Mouse (Mus musculus): Measurements from ENCODE around the gene Tns1. TPM values are rescaled to one million over a fixed set of nuclear protein-coding genes. Genes with fewer than 3 reads are reported as not detected.

The Tns1 gene
- total and polyA plus RNA-seq, 3 experiments: 0.40 to 3.6 (median 0.89) TPM

DNA sequence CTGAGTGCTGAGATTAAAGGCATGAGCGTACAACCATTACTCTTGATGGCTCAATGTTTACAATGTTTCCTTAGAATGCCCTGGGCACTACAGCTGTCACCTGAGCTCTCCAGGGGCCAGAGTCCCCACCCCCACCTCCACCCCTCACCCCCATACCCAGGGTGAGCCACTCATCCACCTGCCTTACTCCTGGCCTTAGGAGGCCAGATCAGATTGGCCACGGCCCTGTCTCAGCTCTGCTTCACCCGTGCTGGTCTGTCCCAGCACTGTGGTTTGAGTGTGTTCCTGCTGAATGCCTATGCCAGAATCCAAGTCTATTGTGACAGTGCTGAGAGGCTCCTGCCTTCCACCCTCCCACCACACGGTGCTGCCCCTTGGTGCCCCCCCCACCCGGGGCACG lies 50.5 kb downstream of the Tns1 start:
- peaks cover 5 to 25% of the 10 kb centered on the region in 2 experiments; a peak in 3 of 4 replicates for H3K4me1 ChIP-seq (ENCODE audit: control insufficient read depth in 1 of 2, insufficient read depth in 2 of 2)
- no peak for DNase-seq (ENCODE audit: extremely low read depth)
- no peak overlapping the region for H3K4me3 ChIP-seq (replicated peaks in 1 of 3; ENCODE audit: low read depth in 2 of 3, low read length in 2 of 3, poor library complexity in 1 of 3)
- H3K9me3 ChIP-seq (replicated peaks; ENCODE audit: low read length): no peaks in the 10 kb centered on the region
- TF ChIP-seq GABPA (IDR thresholded peaks at IDR 0.05; ENCODE audit: insufficient replicate concordance, low read depth, low read length) (no peak), ZKSCAN1 (IDR thresholded peaks at IDR 0.05; ENCODE audit: borderline replicate concordance, low read depth, low read length) (no peak), CTCF (conservative IDR thresholded peaks at IDR 0.05 in 1 of 2, IDR thresholded peaks at IDR 0.05 in 1 of 2; ENCODE audit: low read depth in 2 of 2, low read length in 2 of 2) (no peak), CHD2 (IDR thresholded peaks at IDR 0.05; ENCODE audit: low read length) (no peak), TCF12 (IDR thresholded peaks at IDR 0.05; ENCODE audit: low read depth, low read length) (no peak), ZNF384 (IDR thresholded peaks at IDR 0.05; ENCODE audit: low read depth, low read length) (no peak), MXI1 (IDR thresholded peaks at IDR 0.05; ENCODE audit: low read depth, low read length) (no peak), NELFE (IDR thresholded peaks at IDR 0.05; ENCODE audit: low read depth, low read length) (no peak), UBTF (IDR thresholded peaks at IDR 0.05; ENCODE audit: low read depth, low read length) (no peak), BHLHE40 (IDR thresholded peaks at IDR 0.05; ENCODE audit: low read depth, low read length) (no peak), POLR2AphosphoS2 (IDR thresholded peaks at IDR 0.05; ENCODE audit: low read depth, low read length) (no peak), EP300 (IDR thresholded peaks at IDR 0.05; ENCODE audit: low read length) (no peak), PAX5 (IDR thresholded peaks at IDR 0.05; ENCODE audit: low read length) (no peak), ETS1 (conservative IDR thresholded peaks at IDR 0.05; ENCODE audit: low read depth, low read length) (no peak), MAFK (IDR thresholded peaks at IDR 0.05; ENCODE audit: insufficient replicate concordance, low read length) (no peak), ZMIZ1 (IDR thresholded peaks at IDR 0.05; ENCODE audit: low read depth, low read length) (no peak), MEF2A (IDR thresholded peaks at IDR 0.05; ENCODE audit: borderline replicate concordance, low read depth, low read length) (no peak), MAX (IDR thresholded peaks at IDR 0.05; ENCODE audit: low read length) (no peak), TBP (conservative IDR thresholded peaks at IDR 0.05; ENCODE audit: low read depth, low read length) (no peak), E2F4 (IDR thresholded peaks at IDR 0.05; ENCODE audit: insufficient replicate concordance, low read depth, low read length) (no peak)
- dilution Hi-C loops (cut with MboI; ENCODE audit: extremely low pct_ligation_motif_present, extremely low pct_unique_long_range_greater_than_20kb, low sequenced_read_pairs): no loop called here
- in situ Hi-C loops (cut with MboI; ENCODE audit: low pct_ligation_motif_present, low pct_unique_long_range_greater_than_20kb, low sequenced_read_pairs): loop anchor here (10.0 kb wide), 1 partner anchor 79 kb away; no protein-coding TSS in a partner anchor
- no peak overlapping the region for H3K9ac ChIP-seq (ENCODE audit: insufficient read depth, low read depth)
- H3K36me3 ChIP-seq (replicated peaks in 1 of 2; ENCODE audit: control insufficient read depth in 1 of 2, insufficient read depth in 1 of 2, low read length in 1 of 2): no peaks in the 10 kb centered on the region
- no peak overlapping the region for H3K27ac ChIP-seq (ENCODE audit: insufficient read depth, low read depth)
- H3K27me3 ChIP-seq (replicated peaks): peaks cover 4% of the 10 kb centered on the region
- no peaks in the 10 kb centered on the region for H3K79me2 ChIP-seq (replicated peaks; ENCODE audit: control insufficient read depth, extremely low read depth, insufficient read depth, poor library complexity, severe bottlenecking)
- no peak overlapping the region for H3K4me2 ChIP-seq (ENCODE audit: insufficient read depth, low read depth, poor library complexity, severe bottlenecking)

DNA sequence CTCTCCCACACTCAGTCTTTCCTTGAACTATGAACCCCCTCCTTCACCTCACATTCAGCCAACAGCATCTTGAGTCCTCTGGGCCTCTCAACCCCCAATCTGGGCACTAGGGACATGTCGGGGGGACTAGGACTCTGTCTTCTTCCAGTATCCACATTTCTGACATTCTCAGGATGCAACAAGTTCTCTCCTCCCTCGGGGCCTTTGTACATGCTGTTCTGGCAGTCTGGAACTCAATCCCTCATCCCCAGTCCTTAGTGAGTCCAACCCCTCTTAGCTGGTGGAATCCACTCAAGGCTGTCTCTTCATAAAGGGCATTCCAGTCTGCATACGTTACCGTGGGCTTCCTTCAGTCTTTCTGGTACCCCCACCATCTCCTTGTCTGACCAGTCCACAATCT lies 53.5 kb downstream of the Tns1 start:
- H3K27me3 ChIP-seq (replicated peaks): peaks cover 14% of the 10 kb centered on the region
- no peaks in the 10 kb centered on the region for H3K36me3 ChIP-seq (replicated peaks in 1 of 2; ENCODE audit: control insufficient read depth in 1 of 2, insufficient read depth in 1 of 2, low read length in 1 of 2)
- no peak overlapping the region for H3K4me2 ChIP-seq (ENCODE audit: insufficient read depth, low read depth, poor library complexity, severe bottlenecking)
- in situ Hi-C loops (cut with MboI; ENCODE audit: low pct_ligation_motif_present, low pct_unique_long_range_greater_than_20kb, low sequenced_read_pairs) (loop anchor here (10.0 kb wide), 1 partner anchor 76 kb away; no protein-coding TSS in a partner anchor), dilution Hi-C loops (cut with MboI; ENCODE audit: extremely low pct_ligation_motif_present, extremely low pct_unique_long_range_greater_than_20kb, low sequenced_read_pairs) (no loop called here)
- peaks cover 0 to 9% of the 10 kb centered on the region in 2 experiments; a peak in 2 of 4 replicates for H3K4me1 ChIP-seq (ENCODE audit: control insufficient read depth in 1 of 2, insufficient read depth in 2 of 2)
- no peaks in the 10 kb centered on the region for H3K79me2 ChIP-seq (replicated peaks; ENCODE audit: control insufficient read depth, extremely low read depth, insufficient read depth, poor library complexity, severe bottlenecking)
- no peak for DNase-seq (ENCODE audit: extremely low read depth)
- no peak overlapping the region for H3K4me3 ChIP-seq (replicated peaks in 1 of 3; ENCODE audit: low read depth in 2 of 3, low read length in 2 of 3, poor library complexity in 1 of 3)
- H3K9me3 ChIP-seq (replicated peaks; ENCODE audit: low read length): no peaks in the 10 kb centered on the region
- no peak overlapping the region for H3K9ac ChIP-seq (ENCODE audit: insufficient read depth, low read depth)
- TF ChIP-seq NELFE (IDR thresholded peaks at IDR 0.05; ENCODE audit: low read depth, low read length) (no peak), CHD2 (IDR thresholded peaks at IDR 0.05; ENCODE audit: low read length) (no peak), UBTF (IDR thresholded peaks at IDR 0.05; ENCODE audit: low read depth, low read length) (no peak), MEF2A (IDR thresholded peaks at IDR 0.05; ENCODE audit: borderline replicate concordance, low read depth, low read length) (no peak), MAZ (IDR thresholded peaks at IDR 0.05; ENCODE audit: low read depth, low read length) (no peak), SIN3A (IDR thresholded peaks at IDR 0.05; ENCODE audit: low read length) (no peak), ZMIZ1 (IDR thresholded peaks at IDR 0.05; ENCODE audit: low read depth, low read length) (no peak), ZC3H11A (IDR thresholded peaks at IDR 0.05; ENCODE audit: low read depth, low read length) (no peak), RCOR1 (conservative IDR thresholded peaks at IDR 0.05; ENCODE audit: low read depth, low read length) (no peak), POLR2AphosphoS2 (IDR thresholded peaks at IDR 0.05; ENCODE audit: low read depth, low read length) (no peak), CTCF (conservative IDR thresholded peaks at IDR 0.05 in 1 of 2, IDR thresholded peaks at IDR 0.05 in 1 of 2; ENCODE audit: low read depth in 2 of 2, low read length in 2 of 2) (no peak), HCFC1 (IDR thresholded peaks at IDR 0.05; ENCODE audit: low read depth, low read length) (no peak), MYC (IDR thresholded peaks at IDR 0.05; ENCODE audit: low read depth, low read length) (no peak), ELF1 (IDR thresholded peaks at IDR 0.05; ENCODE audit: low read depth, low read length) (no peak), CHD1 (IDR thresholded peaks at IDR 0.05; ENCODE audit: low read depth, low read length) (no peak), USF2 (conservative IDR thresholded peaks at IDR 0.05; ENCODE audit: low read depth, low read length) (no peak), BHLHE40 (IDR thresholded peaks at IDR 0.05; ENCODE audit: low read depth, low read length) (no peak)
- H3K27ac ChIP-seq (ENCODE audit: insufficient read depth, low read depth): no peak overlapping the region

Measured in CH12.LX (cell line).